Mouse (Mus musculus) hindbrain, postnatal 0 days (tissue): ENCODE measurements around the gene Gm8271. TPM values are rescaled to one million over a fixed set of nuclear protein-coding genes. Genes with fewer than 3 reads are reported as not detected.
"Not testable (repeated sequence)": the region's sequence is repeated elsewhere in the genome, so short reads cannot be mapped to it uniquely, and the experiment has no call there.

ENCODE experiments used
- ATAC-seq: fragments of 200-750 bp; cut with Nextera tagmentation; 2 replicates; pipeline ENCODE4 v1.8.0; 2017; ENCODE audit warnings: mild to moderate bottlenecking, moderate TSS enrichment, moderate library complexity
- DNase-seq: peaks from one replicate; pipeline ENCODE4 v3.0.0-alpha.2; 2015; ENCODE audit warnings: low spot score
- H3K27ac ChIP-seq: fragments of 300-500 bp; sonication (generic); 2 replicates; pipeline ENCODE4 v1.5.1; 2014; ENCODE audit warnings: mild to moderate bottlenecking
- H3K27me3 ChIP-seq: fragments of 300-500 bp; sonication (generic); 2 replicates; pipeline ENCODE4 v1.6.1; 2014; ENCODE audit warnings: low read length, mixed read lengths; ENCODE audit not compliant: insufficient read depth
- H3K36me3 ChIP-seq: fragments of 300-500 bp; sonication (generic); 2 replicates; pipeline ENCODE4 v1.6.1; 2014; ENCODE audit warnings: low read length, mixed read lengths; ENCODE audit not compliant: insufficient read depth
- H3K4me1 ChIP-seq: fragments of 300-500 bp; sonication (generic); 2 replicates; pipeline ENCODE4 v1.6.1; 2014; ENCODE audit warnings: antibody characterized with exemption, low read length, mixed read lengths; ENCODE audit not compliant: insufficient read depth
- H3K4me2 ChIP-seq: fragments of 300-500 bp; sonication (generic); 2 replicates; pipeline ENCODE4 v1.6.1; 2014; ENCODE audit warnings: low read depth, mild to moderate bottlenecking, low read length, moderate library complexity, mixed read lengths
- H3K4me3 ChIP-seq: fragments of 300-500 bp; sonication (generic); 2 replicates; pipeline ENCODE4 v1.5.1; 2014; ENCODE audit warnings: low read length
- H3K9ac ChIP-seq: fragments of 300-500 bp; sonication (generic); replicated peaks from 2 replicates; pipeline ENCODE4 v1.6.1; 2014; ENCODE audit warnings: mild to moderate bottlenecking, low read length, moderate library complexity, mixed read lengths
- H3K9me3 ChIP-seq: fragments of 300-500 bp; sonication (generic); 2 replicates; pipeline ENCODE4 v1.6.1; 2016; ENCODE audit warnings: low read length, mixed read lengths
- WGBS: fragments of 180-500 bp; shearing (Covaris S2); extraction: QIAGEN DNeasy Blood & Tissue Kit; methylation state at CpG from one replicate; pipeline ENCODE4 v1.1.7; 2014; 5-methylcytosine and 5-hydroxymethylcytosine counted together
- polyA plus RNA-seq: library from polyadenylated mRNA; unstranded; fragments of >200 nt; fragmentation: Nextera tagmentation; extraction: Ambion mirVana; gene quantifications from 2 replicates; pipeline ENCODE4 v1.2.1, GENCODE M21; 2015
- total RNA-seq: library from RNA; depleted of rRNA; stranded (reverse); fragments of >200 nt; gene quantifications from 2 replicates; pipeline ENCODE4 v1.2.3, GENCODE M21; 2014; rRNA removed

Gm8271 gene
- total RNA-seq (not detected in 2 replicates), polyA plus RNA-seq (not detected in 2 replicates)

GRCm38 (mm10) chr14:5185493-5185892, at the start of gene Gm8271:
TSS of gene Gm8271 (plus strand) at chr14:5185793.
- not testable (repeated sequence) for ATAC-seq, H3K27me3 ChIP-seq, H3K4me1 ChIP-seq, H3K9ac ChIP-seq, H3K9me3 ChIP-seq, H3K4me2 ChIP-seq, H3K4me3 ChIP-seq, H3K27ac ChIP-seq, H3K36me3 ChIP-seq, DNase-seq
- no CpG with 5 or more reads among the region's 3 CpGs for WGBS

- WGBS, result no CpG with 5 or more reads among the region's 1 CpGs
- ATAC-seq, H3K27me3 ChIP-seq, H3K27ac ChIP-seq, H3K9me3 ChIP-seq, DNase-seq, H3K4me1 ChIP-seq, H3K9ac ChIP-seq, H3K36me3 ChIP-seq, H3K4me2 ChIP-seq, H3K4me3 ChIP-seq: not testable (repeated sequence)
Observed at GRCm38 (mm10) chr14:5164235-5164634, 21.4 kb upstream of the Gm8271 start, which contains the start of gene Gm3317. TSS of gene Gm3317 (plus strand) at chr14:5164535.

Other genes with a start within 250 kb of the Gm8271 start
- gene Gm8297, start 201.9 kb upstream of the Gm8271 start, total RNA-seq, result not detected in 2 replicates
- gene Gm8297, start 201.9 kb upstream of the Gm8271 start, polyA plus RNA-seq, result not detected in 2 replicates
- not detected in 2 replicates for gene Gm3298, start 169.9 kb upstream of the Gm8271 start, total RNA-seq
- 0.51 TPM in 1 of 2 replicates, not detected in the other for gene Gm3298, start 169.9 kb upstream of the Gm8271 start, polyA plus RNA-seq
- not detected in 2 replicates for gene 4930555G01Rik, start 135.2 kb upstream of the Gm8271 start, total RNA-seq
- not detected in 2 replicates for gene 4930555G01Rik, start 135.2 kb upstream of the Gm8271 start, polyA plus RNA-seq
- 11.0 and 12.0 TPM in 2 replicates for gene Gm8281, start 114.8 kb upstream of the Gm8271 start, total RNA-seq
- gene Gm8281, start 114.8 kb upstream of the Gm8271 start, polyA plus RNA-seq, result 9.7 and 10.8 TPM in 2 replicates
- gene Gm8279, start 54.3 kb upstream of the Gm8271 start, total RNA-seq, result not detected in 2 replicates
- gene Gm8279, start 54.3 kb upstream of the Gm8271 start, polyA plus RNA-seq, result 0.15 TPM in 1 of 2 replicates, not detected in the other
- gene Gm3317, start 21.3 kb upstream of the Gm8271 start, total RNA-seq, result not detected in 2 replicates
- gene Gm3317, start 21.3 kb upstream of the Gm8271 start, polyA plus RNA-seq, result not detected in 2 replicates
- gene Gm3526, start 74.8 kb downstream of the Gm8271 start, total RNA-seq, result not detected in 2 replicates
- gene Gm3526, start 74.8 kb downstream of the Gm8271 start, polyA plus RNA-seq, result not detected in 2 replicates
- not detected in 2 replicates for gene Gm3542, start 149.1 kb downstream of the Gm8271 start, total RNA-seq
- not detected in 2 replicates for gene Gm3542, start 149.1 kb downstream of the Gm8271 start, polyA plus RNA-seq
- 1.4 and 2.4 TPM in 2 replicates for gene Gm3500, start 203.3 kb downstream of the Gm8271 start, total RNA-seq
- gene Gm3500, start 203.3 kb downstream of the Gm8271 start, polyA plus RNA-seq, result 1.8 and 2.5 TPM in 2 replicates